8 mouse cellular contexts compared by ENCODE assay signal in genomic region chr15:98792233-98793020, GRCm38 (mm10). TPM values are rescaled to one million over a fixed set of nuclear protein-coding genes. Genes with fewer than 3 reads are reported as not detected.
DNase-seq lines count a peak whose midpoint lies in the region; ATAC-seq lines count a peak whose summit lies in the region.

No protein-coding gene starts in this region.

- peak overlapping the region; percentile 31 for H3K4me2 ChIP-seq in neural tube, embryonic 11.5 days (ENCODE audit: low read depth)
- peak overlapping the region; percentile 32 for H3K4me2 ChIP-seq in midbrain, embryonic 11.5 days

- H3K4me1 ChIP-seq in neural tube, embryonic 11.5 days (ENCODE audit: control insufficient read depth, insufficient read depth, low read length), result peaks cover 30% of the 10 kb centered on the region
- H3K4me1 ChIP-seq in midbrain, embryonic 11.5 days (ENCODE audit: control insufficient read depth, insufficient read depth, low read length), result peaks cover 35% of the 10 kb centered on the region

- peak; percentile 42 to 73 for DNase-seq in frontal cortex, postnatal 36 days (ENCODE audit: low spot score in 2 of 2)
- no peak for DNase-seq in frontal cortex, postnatal 14 days (ENCODE audit: low spot score in 2 of 2)
- DNase-seq in neural tube, embryonic 11.5 days (ENCODE audit: low spot score), result peak; percentile 35
- no peak for DNase-seq in neural tube, embryonic 10.5 days (ENCODE audit: extremely low spot score, low spot score)
- peak; percentile 91 for DNase-seq in midbrain, embryonic 11.5 days (ENCODE audit: low spot score, missing footprints)
- no peak for DNase-seq in cerebellum, adult 11-12 months

- peak overlapping the region; percentile 23 for H3K4me3 ChIP-seq in neural tube, embryonic 11.5 days (ENCODE audit: low read depth, low read length)
- peak overlapping the region; percentile 24 for H3K4me3 ChIP-seq in midbrain, embryonic 11.5 days (ENCODE audit: low read depth, low read length)

- H3K27ac ChIP-seq in neural tube, embryonic 11.5 days (ENCODE audit: low read depth, low read length), result no peak overlapping the region
- no peak overlapping the region for H3K27ac ChIP-seq in midbrain, embryonic 11.5 days (ENCODE audit: low read depth, low read length)

- H3K36me3 ChIP-seq in neural tube, embryonic 11.5 days (ENCODE audit: control insufficient read depth, insufficient read depth, low read length), result no peaks in the 10 kb centered on the region; the same call in 1 of the 2 replicates
- H3K36me3 ChIP-seq in midbrain, embryonic 11.5 days (ENCODE audit: control insufficient read depth, insufficient read depth, low read length), result no peaks in the 10 kb centered on the region

- no peak for ATAC-seq in neural tube, embryonic 11.5 days (ENCODE audit: insufficient read depth, low FRiP score, low TSS enrichment)
- no peak for ATAC-seq in midbrain, embryonic 11.5 days (ENCODE audit: low FRiP score)
- ATAC-seq in megakaryocyte-erythroid progenitor cell, adult 5-6 weeks (replicated peaks; ENCODE audit: low FRiP score, low TSS enrichment, poor library complexity, severe bottlenecking), result no peak
- ATAC-seq in erythroid progenitor cell, adult 5-6 weeks (replicated peaks; ENCODE audit: low FRiP score, poor library complexity, severe bottlenecking), result no peak

- H3K9me3 ChIP-seq in neural tube, embryonic 11.5 days (ENCODE audit: control insufficient read depth, low read length), result no peaks in the 10 kb centered on the region
- no peaks in the 10 kb centered on the region for H3K9me3 ChIP-seq in midbrain, embryonic 11.5 days (ENCODE audit: control insufficient read depth, low read length)

- WGBS in neural tube, embryonic 11.5 days, result 1% methylated on average over 74 of the region's 75 CpGs
- WGBS in midbrain, embryonic 11.5 days, result 3% methylated on average over 75 of the region's 75 CpGs

- 0 out of 2 replicates have a peak overlapping the region, but pooled peaks have one; percentile 4 for H3K9ac ChIP-seq in neural tube, embryonic 11.5 days (ENCODE audit: low read length)
- H3K9ac ChIP-seq in midbrain, embryonic 11.5 days (ENCODE audit: low read length), result no peak overlapping the region; the same call in 1 of the 2 replicates

- peaks cover 96% of the 10 kb centered on the region for H3K27me3 ChIP-seq in neural tube, embryonic 11.5 days (ENCODE audit: control insufficient read depth, insufficient read depth, low read length)
- H3K27me3 ChIP-seq in midbrain, embryonic 11.5 days (ENCODE audit: control insufficient read depth, insufficient read depth, low read length), result peaks cover 98% of the 10 kb centered on the region

RNA-seq across cellular contexts. Expression of gene Wnt1, which starts 2.8 kb away (rescaled TPM):
- 11.8 and 12.9 TPM in 2 replicates for polyA plus RNA-seq in neural tube, embryonic 11.5 days (2014; fragmentation: Nextera tagmentation; extraction: Ambion mirVana)
- polyA plus RNA-seq in midbrain, embryonic 11.5 days (2014; fragmentation: Nextera tagmentation; extraction: Ambion mirVana), result 11.6 and 14.0 TPM in 2 replicates
- total RNA-seq in megakaryocyte-erythroid progenitor cell, adult 5-6 weeks (2014; fragmentation: Nextera tagmentation), result not detected in 2 replicates
- not detected in 2 replicates for total RNA-seq in megakaryocyte-erythroid progenitor cell, adult 5-6 weeks (2017)
- total RNA-seq in erythroid progenitor cell, adult 5-6 weeks (2015; ENCODE audit: low replicate concordance), result not detected in 2 replicates
- not detected in 2 replicates for total RNA-seq in erythroid progenitor cell, adult 5-6 weeks (2017; ENCODE audit: low replicate concordance)

RNA-seq across cellular contexts. Expression of gene Wnt10b, which starts 14.5 kb away (rescaled TPM):
- 0.51 and 0.95 TPM in 2 replicates for polyA plus RNA-seq in neural tube, embryonic 11.5 days (2014; fragmentation: Nextera tagmentation; extraction: Ambion mirVana)
- 0.30 and 0.40 TPM in 2 replicates for polyA plus RNA-seq in midbrain, embryonic 11.5 days (2014; fragmentation: Nextera tagmentation; extraction: Ambion mirVana)
- total RNA-seq in megakaryocyte-erythroid progenitor cell, adult 5-6 weeks (2014; fragmentation: Nextera tagmentation), result not detected in 2 replicates
- total RNA-seq in megakaryocyte-erythroid progenitor cell, adult 5-6 weeks (2017), result not detected in 2 replicates
- total RNA-seq in erythroid progenitor cell, adult 5-6 weeks (2015; ENCODE audit: low replicate concordance), result 0.36 TPM in 1 of 2 replicates, not detected in the other
- total RNA-seq in erythroid progenitor cell, adult 5-6 weeks (2017; ENCODE audit: low replicate concordance), result not detected in 2 replicates

RNA-seq across cellular contexts. Expression of gene Ddn, which starts 16.9 kb away (rescaled TPM):
- 0.48 and 0.78 TPM in 2 replicates for polyA plus RNA-seq in neural tube, embryonic 11.5 days (2014; fragmentation: Nextera tagmentation; extraction: Ambion mirVana)
- polyA plus RNA-seq in midbrain, embryonic 11.5 days (2014; fragmentation: Nextera tagmentation; extraction: Ambion mirVana), result 0.48 and 0.74 TPM in 2 replicates
- not detected in 2 replicates for total RNA-seq in megakaryocyte-erythroid progenitor cell, adult 5-6 weeks (2014; fragmentation: Nextera tagmentation)
- total RNA-seq in megakaryocyte-erythroid progenitor cell, adult 5-6 weeks (2017), result 0.08 TPM in 1 of 2 replicates, not detected in the other
- total RNA-seq in erythroid progenitor cell, adult 5-6 weeks (2015; ENCODE audit: low replicate concordance), result not detected in 2 replicates
- not detected in 2 replicates for total RNA-seq in erythroid progenitor cell, adult 5-6 weeks (2017; ENCODE audit: low replicate concordance)

RNA-seq across cellular contexts. Expression of gene Arf3, which starts 29.4 kb away (rescaled TPM):
- 42.0 and 44.0 TPM in 2 replicates for polyA plus RNA-seq in neural tube, embryonic 11.5 days (2014; fragmentation: Nextera tagmentation; extraction: Ambion mirVana)
- 28.1 and 33.4 TPM in 2 replicates for polyA plus RNA-seq in midbrain, embryonic 11.5 days (2014; fragmentation: Nextera tagmentation; extraction: Ambion mirVana)
- 22.5 and 23.2 TPM in 2 replicates for total RNA-seq in megakaryocyte-erythroid progenitor cell, adult 5-6 weeks (2014; fragmentation: Nextera tagmentation)
- total RNA-seq in megakaryocyte-erythroid progenitor cell, adult 5-6 weeks (2017), result 16.9 and 22.1 TPM in 2 replicates
- 5.4 and 7.6 TPM in 2 replicates for total RNA-seq in erythroid progenitor cell, adult 5-6 weeks (2015; ENCODE audit: low replicate concordance)
- total RNA-seq in erythroid progenitor cell, adult 5-6 weeks (2017; ENCODE audit: low replicate concordance), result 4.6 and 4.8 TPM in 2 replicates

RNA-seq across cellular contexts. Expression of gene Prkag1, which starts 38.9 kb away (rescaled TPM):
- polyA plus RNA-seq in neural tube, embryonic 11.5 days (2014; fragmentation: Nextera tagmentation; extraction: Ambion mirVana), result 73.1 and 74.0 TPM in 2 replicates
- 69.7 and 81.4 TPM in 2 replicates for polyA plus RNA-seq in midbrain, embryonic 11.5 days (2014; fragmentation: Nextera tagmentation; extraction: Ambion mirVana)
- 61.3 and 121 TPM in 2 replicates for total RNA-seq in megakaryocyte-erythroid progenitor cell, adult 5-6 weeks (2014; fragmentation: Nextera tagmentation)
- total RNA-seq in megakaryocyte-erythroid progenitor cell, adult 5-6 weeks (2017), result 120 and 143 TPM in 2 replicates
- total RNA-seq in erythroid progenitor cell, adult 5-6 weeks (2015; ENCODE audit: low replicate concordance), result 58.0 and 61.2 TPM in 2 replicates
- total RNA-seq in erythroid progenitor cell, adult 5-6 weeks (2017; ENCODE audit: low replicate concordance), result 73.0 and 87.4 TPM in 2 replicates

Comparison
In these comparisons a context has a peak if more than half of its experiments do, and no peak if none do; other contexts are left out.
1. DNase-seq: peak in frontal cortex, postnatal 36 days (2 of 2), neural tube, embryonic 11.5 days (single experiment) and midbrain, embryonic 11.5 days (single experiment); none in frontal cortex, postnatal 14 days (0 of 2), neural tube, embryonic 10.5 days (single experiment) and cerebellum, adult 11-12 months (single experiment).